Mouse (Mus musculus) layer of hippocampus, adult 11-12 months (tissue): Measurements from ENCODE around the gene Gm37240.

Source experiments
- DNase-seq: peaks from one replicate; pipeline ENCODE4 v3.0.0; 2022; ENCODE audit warnings: low spot score

Gm37240 gene

DNA sequence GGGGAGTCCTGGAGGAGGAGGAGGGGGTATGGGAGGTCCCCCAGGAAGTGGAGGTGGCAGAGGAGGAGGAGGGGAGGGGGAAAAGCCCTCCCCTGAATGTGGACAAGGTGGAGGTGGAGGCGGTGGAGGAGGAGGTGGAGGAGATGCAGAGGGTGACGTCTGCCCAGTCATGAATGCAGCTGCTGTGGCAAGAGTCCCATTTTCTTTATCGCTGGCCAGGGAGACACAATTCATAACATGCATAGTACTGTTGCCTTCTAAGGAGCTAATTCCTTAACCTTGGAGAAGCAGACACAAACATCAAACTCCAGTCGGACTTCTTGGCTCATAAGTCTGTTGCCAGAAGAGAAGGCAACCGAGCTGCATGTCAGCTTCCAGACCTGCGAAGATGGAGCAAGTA is 1412.9 kb downstream of the Gm37240 start:
- no peak for DNase-seq

GRCm38 (mm10) chr3:84472955-84473354 is 1414.4 kb downstream of the Gm37240 start:
- no peak for DNase-seq

GRCm38 (mm10) chr3:84472527-84472926 is 1414.8 kb downstream of the Gm37240 start:
- DNase-seq = no peak

GRCm38 (mm10) chr3:84471146-84471545 is 1416.2 kb downstream of the Gm37240 start:
- no peak for DNase-seq

GRCm38 (mm10) chr3:84468111-84468453 is 1419.2 kb downstream of the Gm37240 start:
- no peak for DNase-seq

DNA sequence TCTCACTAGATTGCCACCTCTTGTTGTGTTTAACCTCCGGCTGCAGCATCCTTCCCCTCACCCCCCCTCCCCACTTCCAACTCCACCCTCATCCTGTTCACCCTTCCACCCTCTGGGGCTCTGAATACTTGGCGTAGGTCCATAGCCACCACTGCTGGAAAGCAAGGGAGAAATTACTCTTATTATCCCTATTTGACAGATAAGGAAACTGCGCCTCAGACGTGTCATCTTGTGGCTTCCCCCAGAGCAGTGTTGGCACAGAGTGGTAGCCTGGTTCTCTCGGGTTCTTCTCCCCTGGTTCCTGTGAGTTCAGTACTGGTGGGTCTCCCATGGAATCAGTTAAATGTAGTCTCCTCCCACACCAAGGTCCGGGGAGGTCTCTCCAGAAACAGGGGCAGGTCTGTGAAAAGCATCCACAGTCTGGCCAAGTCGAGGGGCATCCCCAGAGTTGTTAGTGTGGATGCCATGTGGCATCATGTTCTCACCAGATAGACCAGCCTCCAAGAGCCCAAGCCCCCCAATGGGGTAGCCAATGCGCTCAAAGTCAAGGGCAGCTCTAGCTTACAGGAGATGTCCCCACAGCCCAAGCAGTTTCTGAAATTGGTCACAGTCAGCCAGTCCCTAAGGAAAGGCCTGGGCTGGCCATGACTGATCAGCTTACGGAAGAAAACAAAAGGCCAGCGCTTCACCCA is 1419.8 kb downstream of the Gm37240 start:
- no peak for DNase-seq

DNA sequence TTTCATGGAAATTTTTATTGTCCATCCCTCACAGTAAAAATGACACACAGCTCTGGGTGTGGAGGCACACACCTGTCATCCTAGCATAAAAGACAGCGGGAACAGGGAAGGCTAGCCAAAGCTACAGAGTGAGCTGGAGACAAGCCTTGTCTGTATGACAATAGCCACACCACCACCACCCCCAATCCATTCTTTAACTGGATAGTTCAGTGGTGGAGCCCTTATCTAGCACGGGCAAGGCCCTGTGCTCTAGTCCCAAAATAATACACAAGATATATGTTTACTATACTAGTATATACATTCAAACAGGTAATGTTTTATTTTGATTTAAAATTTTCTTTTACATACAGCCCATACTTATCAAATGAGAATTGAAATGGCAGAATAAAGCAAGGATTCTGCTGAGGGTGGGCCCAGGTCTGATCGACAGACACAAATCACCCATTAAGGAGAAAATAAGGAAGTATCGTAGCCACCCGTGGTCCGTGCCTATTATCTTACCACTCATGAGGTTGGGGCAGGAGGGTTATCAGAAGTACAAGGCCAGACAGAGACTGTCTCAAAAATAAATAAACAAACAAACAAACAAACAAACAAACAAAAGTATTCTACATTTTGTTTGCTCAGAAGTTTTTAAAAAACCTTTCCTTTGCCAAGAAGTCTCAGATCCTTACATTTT is 1421.4 kb downstream of the Gm37240 start:
- no peak for DNase-seq

GRCm38 (mm10) chr3:84461687-84462086 is 1425.6 kb downstream of the Gm37240 start:
- DNase-seq = no peak

GRCm38 (mm10) chr3:84460952-84461351 is 1426.4 kb downstream of the Gm37240 start:
- no peak for DNase-seq

DNA sequence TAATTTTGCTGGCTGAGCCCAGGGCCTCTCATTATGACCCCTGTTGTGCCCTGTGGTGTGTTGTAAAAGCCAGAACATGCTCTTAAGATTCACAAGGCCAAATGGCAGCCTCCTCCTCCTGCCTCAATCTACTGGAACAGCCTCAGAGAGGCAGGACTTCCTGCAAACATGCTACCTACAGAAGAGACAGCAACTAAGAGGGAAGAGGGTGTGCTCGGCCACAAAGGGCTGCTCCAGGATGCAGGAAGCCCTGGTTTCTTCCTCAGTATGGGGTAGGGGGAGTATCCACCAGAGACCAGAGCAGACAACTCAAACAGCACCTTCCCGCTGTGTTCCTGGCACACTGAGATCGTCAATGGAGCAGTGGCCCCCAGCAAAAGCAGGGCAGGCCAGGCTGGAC is 1426.8 kb downstream of the Gm37240 start:
- no peak for DNase-seq

- no peak for DNase-seq
These were observed 1431.4 kb downstream of the Gm37240 start for GRCm38 (mm10) chr3:84455733-84456417.

DNA sequence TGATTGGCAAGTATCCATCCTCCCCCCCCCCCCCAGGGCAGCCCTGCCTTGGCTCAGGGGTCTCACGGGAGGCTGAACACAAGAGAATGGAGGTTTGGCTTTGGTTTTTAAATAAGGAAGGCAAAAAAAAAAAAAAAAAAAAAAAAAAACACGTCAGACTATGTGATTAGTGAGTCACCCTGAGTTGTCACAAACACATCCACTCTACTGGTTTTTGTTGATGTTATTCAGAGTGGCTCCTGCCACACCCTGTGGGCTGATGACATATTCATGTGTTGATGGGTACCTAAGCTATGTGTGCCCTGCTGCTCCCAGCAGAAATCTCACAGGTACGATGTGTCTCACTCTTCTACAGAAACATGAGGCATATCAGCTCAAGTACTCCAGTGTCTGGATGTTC is 1436.7 kb downstream of the Gm37240 start:
- DNase-seq = no peak

DNA sequence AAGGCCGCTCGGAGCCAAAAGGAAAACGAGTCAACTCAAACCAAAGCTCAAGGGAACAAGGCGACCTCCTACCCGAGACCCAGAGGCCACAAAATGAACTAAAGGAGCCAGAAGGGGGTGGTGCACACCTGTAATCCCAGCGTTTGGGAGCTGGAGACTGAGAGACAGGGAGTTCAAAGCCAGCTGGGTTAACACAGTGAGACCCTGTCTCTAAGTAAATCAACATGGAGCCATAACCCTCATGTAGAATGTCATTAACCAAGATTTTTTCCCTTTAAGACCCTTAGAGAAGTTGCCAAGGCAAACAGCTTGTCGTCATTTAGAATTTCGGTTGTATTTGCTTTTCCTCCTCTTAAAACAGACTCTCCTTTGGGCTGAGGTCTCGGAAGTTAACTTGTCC is 1438.3 kb downstream of the Gm37240 start:
- DNase-seq = no peak

DNA sequence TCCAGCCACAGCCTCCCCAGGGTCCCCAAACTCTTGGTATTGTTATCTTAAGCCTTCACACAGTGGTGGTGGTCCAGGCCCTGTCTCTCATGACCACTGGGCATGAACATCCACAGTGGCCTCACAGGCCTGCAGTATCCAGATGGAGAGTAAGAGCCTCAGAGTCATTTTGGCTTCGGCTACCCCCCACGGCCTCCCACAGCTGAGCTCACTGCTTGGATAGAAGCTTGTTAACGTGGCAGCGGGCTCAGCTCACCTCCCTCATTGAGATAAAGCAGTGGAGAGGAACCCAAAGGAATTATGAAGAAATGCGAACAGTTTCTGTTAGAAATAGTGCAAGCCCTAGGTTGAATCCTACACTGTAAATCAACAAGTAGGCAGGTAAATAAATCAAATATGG is 1439.5 kb downstream of the Gm37240 start:
- no peak for DNase-seq
